Mouse (Mus musculus): ENCODE results near the gene Adipor2.

The Adipor2 gene

DNA sequence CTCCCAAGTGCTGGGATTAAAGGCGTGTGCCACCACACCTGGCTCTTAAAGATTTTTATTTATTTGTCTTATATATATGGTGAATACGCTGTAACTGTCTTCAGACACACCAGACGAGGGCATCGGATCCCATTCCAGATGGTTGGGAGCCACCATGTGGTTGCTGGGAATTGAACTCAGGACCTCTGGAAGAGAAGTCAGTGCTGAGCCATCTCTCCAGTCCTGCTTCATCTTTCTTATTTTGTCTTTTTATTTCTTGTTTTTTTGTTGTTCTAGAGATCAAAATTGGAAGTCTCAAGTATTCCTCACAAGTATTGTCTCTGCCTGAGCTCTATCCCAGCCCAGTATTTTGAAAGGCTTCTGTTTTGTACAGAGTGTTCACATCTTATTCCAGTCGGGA, 2.9 kb upstream of the Adipor2 start:
- DNase-seq (ENCODE audit: low read depth, low spot score), result peak; percentile 50

DNA sequence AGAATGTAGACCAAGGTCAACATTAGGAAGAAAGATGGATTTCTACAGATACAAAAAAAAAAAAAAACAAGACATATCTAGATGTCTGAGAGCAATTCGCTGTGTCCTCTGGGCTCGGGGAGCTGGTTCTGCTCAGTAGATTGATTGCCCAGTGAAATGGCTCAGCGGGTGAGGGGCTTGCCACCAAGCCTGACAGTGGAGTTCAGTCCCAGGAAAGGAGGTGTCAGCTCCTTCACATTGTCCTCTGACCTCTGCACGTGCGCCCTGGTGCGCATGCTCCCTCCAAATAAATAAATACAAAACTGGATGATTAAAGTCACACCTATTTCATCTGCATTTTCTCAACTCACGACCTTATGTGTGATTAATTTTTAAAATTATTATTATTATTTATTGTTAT, 1.9 kb upstream of the Adipor2 start:
- DNase-seq (ENCODE audit: low read depth, low spot score), result peak; percentile 72

DNA sequence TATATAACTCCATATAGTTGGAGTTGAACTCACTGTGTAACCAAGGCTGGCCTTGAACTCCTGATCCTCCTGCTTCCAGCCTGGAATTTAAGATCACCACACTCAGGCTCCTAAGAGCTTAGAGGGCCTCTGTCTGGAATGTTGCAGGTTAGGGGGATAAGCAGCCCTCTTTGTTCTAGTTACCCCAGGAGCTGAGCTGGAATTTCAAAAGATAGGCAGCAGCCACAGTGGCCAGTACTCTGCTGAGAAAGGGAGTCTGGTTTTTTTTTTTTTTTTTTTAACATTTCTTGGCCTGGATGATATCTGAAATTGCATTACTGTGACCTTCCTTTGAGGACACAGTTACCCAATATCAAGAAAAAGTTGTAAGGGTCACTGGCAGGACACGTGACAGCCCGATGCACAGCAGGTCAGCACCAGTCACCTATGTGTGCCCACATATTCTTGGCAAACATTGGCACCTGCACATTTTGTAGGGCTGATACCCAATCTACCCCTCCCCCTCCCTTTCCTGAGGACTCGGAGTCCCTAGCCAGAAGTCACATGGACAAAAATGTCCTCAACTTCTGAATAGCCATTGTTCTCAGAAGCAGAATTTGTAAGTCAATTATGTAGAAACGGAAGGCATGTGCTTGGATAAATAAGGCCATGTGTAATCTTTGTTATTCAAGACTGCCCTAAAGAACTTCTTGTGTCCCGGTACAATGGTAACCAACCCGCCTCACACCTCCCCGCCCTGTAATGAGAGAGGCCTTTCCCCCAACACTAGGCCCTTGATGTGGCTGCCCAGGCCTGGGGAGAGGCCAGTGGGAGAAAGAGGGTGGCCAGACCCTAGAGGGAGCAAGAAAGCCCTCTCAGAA, 1.1 kb upstream of the Adipor2 start:
- DNase-seq (ENCODE audit: low read depth, low spot score), result peak; percentile 79

DNA sequence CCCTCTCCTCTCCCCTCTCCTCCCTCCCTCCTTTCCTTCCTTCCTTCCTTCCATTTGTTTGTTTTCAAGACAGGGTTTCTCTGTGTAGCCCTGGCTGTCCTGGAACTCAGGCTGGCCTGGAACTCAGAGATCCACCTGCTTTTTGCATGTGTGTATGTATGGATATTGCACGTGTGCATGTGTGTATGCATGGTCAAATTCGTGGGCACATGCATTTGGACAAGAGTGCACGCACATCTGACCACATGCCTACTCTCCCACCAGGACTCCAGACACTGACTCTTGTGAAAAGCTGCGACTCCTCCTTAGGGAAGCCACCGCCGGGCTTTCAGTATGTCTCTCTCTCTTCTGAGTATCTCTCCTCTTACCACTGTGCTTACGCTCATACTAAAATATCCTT, 317 bp upstream of the Adipor2 start:
- DNase-seq (ENCODE audit: low read depth, low spot score), result peak; percentile 42

DNA sequence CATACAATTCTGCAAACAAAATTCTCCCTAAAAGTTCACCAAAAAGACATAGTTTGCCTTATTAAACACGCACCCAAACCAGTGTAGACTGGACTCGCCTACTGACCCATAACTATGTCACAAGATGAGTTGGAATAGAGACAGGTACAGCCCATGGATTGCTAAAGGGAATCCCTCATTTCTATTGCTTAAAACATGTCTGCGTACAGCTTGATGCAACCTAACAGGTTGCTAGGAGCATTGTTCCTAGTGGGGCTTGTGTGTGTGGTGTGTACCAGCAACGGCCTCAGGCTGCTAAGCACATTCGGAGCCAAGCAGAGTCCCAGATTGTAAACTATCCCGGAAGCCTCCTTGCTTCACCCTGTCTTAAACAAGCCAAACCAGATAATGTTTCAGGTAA, 861 bp downstream of the Adipor2 start:
- DNase-seq (ENCODE audit: low read depth, low spot score), result no peak

DNA sequence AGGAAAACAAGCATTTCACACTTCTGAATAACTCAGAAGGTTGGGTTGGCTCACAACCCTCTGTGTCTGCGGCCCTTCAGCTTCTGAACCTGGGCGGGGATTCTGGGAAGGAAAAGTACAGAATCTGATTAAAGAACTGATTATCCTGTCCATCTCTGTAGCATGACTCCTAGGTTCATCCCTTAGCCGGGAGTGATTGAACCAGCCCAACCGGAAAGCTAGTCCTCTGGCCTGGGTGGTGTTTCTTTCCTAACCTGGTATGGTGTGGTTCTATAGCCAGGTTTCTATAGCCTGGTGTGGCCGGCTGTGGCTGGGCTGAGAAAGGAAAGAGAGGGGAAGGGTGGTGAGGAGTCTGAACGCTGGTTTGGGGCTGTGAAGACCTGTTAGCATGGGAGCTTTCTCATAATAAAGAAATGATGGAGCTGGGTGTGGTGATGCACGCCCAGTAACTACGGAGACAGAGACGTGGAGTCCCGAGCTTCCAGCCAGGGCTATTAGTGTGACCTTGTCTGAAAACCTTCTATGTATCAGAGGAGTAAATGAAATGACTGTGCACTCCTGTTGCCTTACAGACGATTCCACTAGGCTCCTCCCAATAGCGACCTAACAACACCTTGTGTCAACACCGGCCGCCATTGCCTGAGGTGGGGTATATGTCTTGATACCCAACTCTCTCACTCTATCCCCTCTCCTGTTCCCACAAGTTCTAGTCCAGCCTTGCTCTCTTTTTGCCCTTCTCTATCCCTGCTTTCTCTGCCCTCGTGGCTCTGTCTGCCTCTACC, 3.1 kb downstream of the Adipor2 start:
- peak; percentile 33 for DNase-seq (ENCODE audit: low read depth, low spot score)

DNA sequence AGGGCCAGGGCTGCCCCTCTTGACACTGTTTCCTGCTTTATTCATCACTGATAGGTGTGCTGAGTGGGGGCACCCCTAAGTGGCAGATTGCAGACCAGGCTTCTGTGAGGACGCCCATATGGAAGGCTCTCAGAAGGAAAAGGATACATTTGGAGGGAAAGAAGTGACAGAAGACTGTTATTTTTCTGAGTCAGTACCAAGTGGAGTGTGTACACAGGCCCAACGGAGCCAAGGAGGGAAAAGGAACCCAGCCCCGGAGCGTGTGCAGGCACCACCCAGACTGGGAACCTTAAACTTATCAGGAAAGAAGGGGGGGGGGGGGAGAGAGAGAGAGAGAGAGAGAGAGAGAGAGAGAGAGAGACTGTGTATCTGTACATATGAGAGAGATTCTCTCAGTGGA, 4.9 kb downstream of the Adipor2 start:
- DNase-seq (ENCODE audit: low read depth, low spot score), result no peak

DNA sequence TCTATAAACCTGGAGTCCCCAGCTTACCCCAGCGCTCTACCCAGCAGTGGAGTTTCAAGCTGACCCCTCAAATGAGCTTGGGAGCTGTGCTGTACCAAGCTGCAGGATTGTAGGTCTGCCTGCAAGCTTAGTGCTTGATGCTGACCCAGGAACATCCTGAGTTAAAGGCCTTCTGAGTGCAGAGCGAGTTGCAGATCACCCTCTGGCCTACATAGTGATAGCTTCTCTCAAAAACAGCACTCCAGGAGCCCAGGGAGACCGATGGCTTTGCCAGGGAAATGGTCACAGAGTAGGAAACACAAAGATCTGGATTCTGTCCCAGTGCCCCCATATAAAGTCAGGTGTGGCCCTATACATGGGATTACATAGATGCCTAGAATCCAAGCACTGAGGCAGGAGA, 6.0 kb downstream of the Adipor2 start:
- no peak for DNase-seq (ENCODE audit: low read depth, low spot score)

DNA sequence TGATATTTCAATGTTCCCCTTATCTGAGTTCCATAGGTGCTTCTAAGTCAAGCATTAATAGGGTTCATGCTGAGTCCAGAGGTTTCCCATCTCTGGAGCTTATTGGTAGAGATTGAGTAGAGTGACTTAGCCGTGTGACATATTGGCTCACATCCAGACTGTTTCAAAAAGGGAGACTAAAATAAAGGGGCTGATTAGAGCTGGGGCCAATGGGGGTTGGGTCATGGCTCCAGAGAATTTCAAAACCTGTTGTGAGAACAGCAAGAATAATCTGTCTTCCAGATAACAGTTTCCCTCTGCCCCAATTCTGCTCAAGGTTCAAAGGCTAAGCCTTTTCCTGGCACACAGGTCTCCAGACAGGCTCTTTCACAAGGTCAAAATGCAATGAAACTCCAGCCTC, 7.7 kb downstream of the Adipor2 start:
- no peak for DNase-seq (ENCODE audit: low read depth, low spot score)

DNA sequence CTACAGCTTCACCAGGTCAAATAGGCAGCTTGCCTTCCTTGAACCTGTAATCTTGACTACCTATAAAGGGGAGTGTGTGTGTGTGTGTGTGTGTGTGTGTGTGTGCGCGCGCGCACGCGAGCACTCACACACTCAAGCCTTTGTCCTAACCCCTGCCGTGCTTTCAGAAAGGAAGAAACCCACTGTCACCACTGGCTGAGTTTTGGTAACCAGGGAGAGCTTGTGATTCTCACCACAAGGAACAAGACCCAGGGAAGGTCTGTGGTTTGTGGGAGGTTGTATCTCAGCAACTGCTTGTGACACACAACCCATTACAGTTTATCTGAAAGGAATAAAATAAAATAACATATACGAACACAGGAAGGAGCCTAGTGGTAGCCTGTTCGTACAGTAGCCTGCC, 8.9 kb downstream of the Adipor2 start:
- DNase-seq (ENCODE audit: low read depth, low spot score), result no peak

DNA sequence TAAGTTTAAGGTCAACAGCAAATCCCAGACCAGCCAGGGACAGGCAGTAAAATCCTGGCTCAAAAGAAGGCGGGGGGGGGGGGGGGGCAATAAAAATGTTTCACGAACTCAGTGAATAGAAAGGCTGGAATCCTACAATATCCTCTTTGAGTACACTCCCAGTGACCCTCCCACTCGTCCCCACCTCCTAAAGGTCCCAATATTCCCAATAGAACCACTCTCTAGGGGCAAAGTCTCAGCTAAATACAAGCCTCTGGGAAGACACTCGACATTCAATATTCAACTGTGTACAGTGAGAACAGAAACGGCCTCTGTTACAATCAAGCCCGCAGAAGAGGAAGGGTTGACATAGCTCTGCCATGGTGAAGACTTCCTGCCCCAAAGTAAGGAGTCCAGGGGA, 9.7 kb downstream of the Adipor2 start:
- DNase-seq (ENCODE audit: low read depth, low spot score), result no peak

DNA sequence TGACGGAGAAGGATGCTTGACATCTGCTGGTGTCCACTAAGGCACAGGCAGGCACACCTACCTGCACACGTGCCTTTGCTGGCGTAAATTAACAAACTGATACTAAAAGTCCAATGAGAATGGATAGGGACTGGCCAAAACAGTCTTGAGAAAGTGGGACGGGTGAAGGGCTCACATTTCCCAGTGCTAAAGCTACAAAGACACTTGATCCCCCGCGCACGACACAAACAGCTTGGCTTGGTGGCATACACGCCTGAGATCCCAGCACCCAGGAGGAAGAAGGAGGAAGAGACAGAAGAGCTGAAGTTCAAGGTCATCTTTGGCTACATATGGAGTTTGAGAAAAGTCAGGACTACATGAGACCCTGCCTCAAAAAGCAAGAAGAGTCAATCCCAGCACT, 11.0 kb downstream of the Adipor2 start:
- DNase-seq (ENCODE audit: low read depth, low spot score), result no peak

DNA sequence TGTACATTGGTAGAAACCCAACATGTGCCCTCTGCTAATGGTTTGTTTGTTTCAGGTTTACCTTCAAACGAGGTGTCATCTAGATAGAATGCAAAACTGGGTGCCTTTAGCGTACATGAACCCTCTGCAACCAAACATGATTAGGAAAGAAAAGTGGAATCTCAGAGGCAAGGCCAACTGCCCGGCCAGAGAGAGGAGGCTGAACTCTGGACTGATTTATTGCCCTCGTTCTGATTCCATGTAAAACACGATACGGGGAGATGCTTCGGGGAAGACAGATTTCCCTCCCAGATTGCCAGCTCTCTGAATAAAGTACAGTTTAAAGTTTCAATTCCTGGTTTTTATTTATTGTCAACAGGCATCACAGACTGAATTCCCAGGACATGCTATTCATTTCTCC, 12.2 kb downstream of the Adipor2 start:
- DNase-seq (ENCODE audit: low read depth, low spot score), result no peak

DNA sequence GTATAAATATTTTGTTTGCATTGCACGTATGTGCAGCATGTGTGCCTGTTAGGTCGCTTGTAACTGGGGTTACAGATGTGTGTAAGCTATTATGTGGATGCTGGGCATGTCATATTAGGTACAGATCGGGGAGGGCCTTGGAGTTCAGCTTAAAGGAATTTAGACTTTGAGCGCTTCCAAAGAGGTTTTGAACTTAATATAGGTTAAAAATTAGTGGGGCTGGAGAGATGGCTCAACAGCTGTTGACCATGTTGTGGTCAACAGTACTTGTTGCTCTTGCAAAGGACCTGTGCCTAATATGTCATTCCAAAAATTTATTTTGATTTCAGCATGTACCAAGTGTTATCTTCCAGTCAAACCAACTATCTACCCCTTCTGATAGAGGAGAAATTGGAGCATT, 12.7 kb downstream of the Adipor2 start:
- no peak for DNase-seq (ENCODE audit: low read depth, low spot score)

DNA sequence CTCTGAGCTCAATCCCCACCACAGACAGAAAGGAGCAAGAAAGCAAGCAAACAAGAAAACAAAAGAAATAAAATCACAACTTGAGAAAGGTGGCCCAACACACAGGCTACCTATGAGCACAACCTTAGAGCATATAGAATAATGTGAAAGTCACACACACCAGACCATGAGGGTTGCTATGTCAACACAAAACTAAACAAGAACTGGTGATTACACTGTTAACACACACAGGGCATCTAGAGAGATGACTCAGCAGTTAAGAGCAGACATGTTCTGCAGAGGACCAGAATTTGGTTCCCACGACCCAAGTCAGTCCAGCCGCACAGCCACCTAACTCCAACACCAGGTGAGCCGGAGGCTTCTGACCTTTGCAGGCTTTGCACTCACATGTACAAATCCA, 14.5 kb downstream of the Adipor2 start:
- DNase-seq (ENCODE audit: low read depth, low spot score), result no peak

DNA sequence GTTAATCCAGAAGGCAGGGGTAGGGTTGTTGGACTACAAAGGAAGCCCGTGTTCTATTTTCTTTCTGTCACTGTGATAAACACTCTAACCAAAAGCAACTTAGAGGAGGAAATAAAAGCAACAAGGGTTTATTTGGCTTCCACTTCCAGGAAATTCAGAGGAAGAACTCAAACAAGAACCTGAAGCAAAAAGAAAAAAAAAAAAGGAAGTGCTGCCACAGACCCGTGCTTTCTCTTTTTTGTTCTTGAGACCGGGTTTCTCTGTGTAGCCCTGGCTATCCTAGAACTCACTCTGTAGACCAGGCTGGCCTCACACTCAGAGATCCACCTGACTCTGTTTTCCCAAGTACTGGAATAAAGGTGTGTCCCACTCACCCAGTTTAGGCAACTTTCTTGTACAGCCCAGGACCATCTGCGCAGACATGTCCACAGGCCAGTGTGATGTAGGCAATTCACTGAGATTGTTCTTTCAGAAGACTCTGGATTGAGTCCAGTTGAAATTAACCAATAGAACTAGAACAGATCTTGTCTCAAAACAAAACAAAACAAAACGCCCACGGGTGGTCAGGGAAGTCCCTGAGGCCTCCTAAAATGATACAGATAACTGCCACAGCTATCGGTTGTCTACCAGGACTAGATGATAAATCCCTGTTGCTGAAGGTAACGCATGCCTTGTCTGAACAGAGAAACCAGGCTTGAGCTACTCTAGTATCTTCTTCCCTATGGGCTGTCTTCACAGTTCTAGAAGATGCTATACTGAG, 15.8 kb downstream of the Adipor2 start:
- DNase-seq (ENCODE audit: low read depth, low spot score), result no peak

DNA sequence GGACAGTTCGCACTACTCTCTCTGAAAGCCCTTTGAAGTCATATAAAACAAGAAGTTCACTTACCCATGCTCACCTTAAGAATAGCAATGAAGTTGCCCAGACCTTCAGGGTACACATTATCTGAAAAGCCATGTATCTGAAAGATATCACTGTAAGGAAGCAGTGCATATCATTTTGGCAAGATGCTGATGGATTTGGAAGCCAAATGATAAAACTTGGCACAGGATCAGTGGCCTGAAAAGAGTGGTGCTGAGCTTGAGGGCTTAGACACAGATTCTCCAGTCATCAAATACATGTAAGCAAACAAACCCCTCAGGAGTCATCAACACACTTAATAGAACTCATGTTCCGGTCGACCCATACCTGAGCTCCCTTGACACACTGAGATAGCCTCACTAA, 16.9 kb downstream of the Adipor2 start:
- DNase-seq (ENCODE audit: low read depth, low spot score), result no peak

DNA sequence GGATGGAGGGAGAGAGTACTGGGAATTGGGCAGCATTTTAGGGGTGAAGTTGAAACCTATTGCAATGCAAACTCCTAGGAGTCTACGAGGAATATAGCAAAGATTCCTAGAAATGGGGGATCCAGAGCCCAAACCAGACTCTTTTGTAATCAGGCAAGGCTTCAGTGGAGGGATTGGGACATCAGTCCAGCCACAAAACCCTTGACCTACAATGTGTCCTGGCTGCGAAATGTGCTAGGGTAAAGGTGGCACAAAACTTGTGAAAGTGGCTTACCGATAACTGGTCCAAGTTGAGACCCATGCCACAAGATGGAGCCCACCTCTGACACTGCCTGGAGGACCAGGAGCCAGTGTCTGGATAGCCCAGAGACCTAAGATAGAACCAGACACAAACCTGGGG, 18.1 kb downstream of the Adipor2 start:
- DNase-seq (ENCODE audit: low read depth, low spot score), result no peak

DNA sequence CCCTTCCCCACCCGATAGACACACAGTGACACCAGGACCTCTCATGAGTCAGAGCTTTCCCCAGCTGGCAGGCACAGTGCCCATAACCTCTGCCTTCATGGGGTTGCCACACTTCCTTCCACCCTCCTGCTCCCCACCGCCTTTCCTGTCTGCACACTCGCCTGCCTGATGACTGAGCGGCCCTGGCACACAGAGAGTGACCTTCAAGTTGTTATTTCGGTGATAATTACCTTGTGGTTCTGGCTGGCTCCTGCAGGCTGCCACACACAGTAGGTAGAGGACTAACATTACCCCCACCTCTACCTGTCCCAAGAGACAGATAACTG, 21.2 kb downstream of the Adipor2 start:
- peak; percentile 19 for DNase-seq (ENCODE audit: low read depth, low spot score)

DNA sequence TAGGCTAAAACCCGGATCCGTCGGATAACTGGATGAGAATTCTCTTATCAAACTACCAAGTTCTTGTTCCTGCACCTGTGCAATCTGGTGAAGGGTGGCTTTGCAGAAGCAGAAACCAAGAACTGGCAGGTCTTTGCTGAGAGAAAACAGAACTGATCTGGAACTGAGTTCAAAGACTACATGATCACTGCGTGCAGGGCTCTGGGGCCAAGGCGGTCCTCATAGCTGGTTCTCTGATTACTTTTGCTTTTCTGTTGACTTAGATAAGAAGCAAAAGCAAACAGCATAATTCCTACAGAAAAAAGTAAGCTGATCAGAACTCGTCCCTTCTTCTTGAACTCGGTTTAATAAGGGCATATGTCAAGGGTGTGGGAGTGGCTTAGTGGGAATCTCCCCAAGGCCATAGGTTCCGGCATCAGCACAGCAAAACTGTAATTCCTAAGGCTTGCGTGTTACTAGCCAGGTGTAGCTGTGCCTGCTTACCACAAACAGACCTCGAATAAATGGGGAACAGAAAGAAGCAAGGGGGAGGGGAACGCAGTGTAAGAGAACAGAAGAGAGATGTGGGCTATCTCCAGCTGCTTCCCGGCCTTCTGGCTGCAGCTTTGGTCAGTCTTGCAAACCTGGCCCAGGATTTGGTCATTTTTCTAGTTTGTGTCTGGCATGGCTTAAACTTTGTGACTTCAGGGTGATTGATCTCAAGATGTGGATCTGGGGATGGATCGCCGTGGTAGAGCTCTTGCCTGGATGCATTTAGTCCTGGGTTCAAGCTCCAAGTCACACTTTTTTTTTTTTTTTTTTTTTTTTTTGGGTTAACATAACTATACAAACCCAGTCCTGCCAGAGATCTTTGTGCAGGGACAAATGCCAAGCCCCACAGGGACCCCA, 21.8 kb downstream of the Adipor2 start:
- DNase-seq (ENCODE audit: low read depth, low spot score), result no peak

DNA sequence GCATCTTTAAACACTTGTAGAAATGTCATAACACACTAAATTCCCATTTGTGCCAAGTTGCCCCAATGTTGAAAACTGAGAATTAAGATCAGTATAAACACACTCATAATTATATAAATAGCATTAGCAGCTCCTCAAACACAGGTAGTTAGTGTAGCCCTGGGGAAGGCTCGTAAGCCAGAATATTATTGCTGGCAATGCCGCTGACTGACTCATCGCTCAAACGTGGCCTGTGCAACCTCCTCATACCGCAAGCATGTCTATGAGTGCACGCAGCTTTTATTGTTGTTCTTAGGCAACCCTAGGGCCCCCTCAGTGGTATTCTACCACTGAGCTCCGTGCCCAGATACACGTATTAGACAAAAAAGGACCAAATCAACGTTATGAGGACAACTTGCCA, 24.7 kb downstream of the Adipor2 start:
- no peak for DNase-seq (ENCODE audit: low read depth, low spot score)

DNA sequence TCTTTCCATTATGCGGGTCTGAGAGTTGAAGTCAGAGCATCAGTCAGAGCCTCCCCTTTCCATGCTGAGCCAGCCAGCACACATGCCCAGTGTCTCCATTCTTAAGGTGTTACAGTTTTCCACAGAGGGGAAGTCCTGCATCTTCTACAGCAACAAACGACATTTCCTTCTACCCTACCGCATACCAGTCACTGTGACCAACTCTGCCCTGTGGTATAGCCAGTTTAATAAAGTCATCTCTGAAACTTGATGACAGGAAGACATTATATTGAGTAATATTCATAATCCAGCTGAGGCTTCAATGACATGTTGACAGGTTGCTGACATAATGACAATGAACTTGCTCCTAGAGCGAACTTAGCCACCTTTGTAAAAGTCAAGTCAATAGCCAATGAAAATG, 26.8 kb downstream of the Adipor2 start:
- no peak for DNase-seq (ENCODE audit: low read depth, low spot score)

All from ES-CJ7 (cell line).